Mouse (Mus musculus) ovary, postnatal 10 days (tissue): Measurements from ENCODE around the gene Nploc4.
"Not testable (repeated sequence)": the region's sequence is repeated elsewhere in the genome, so short reads cannot be mapped to it uniquely, and the experiment has no call there.

Experiments
- DNase-seq: peaks from one replicate; pipeline ENCODE4 v3.0.0; 2022; ENCODE audit warnings: low spot score

The Nploc4 gene

GRCm38 (mm10) chr11:120442765-120443280 is 5.3 kb upstream of the Nploc4 start:
- no peak for DNase-seq

- no peak for DNase-seq
Measured at GRCm38 (mm10) chr11:120442344-120442743, 4.8 kb upstream of the Nploc4 start, which contains the start of gene Tspan10. Gene Tspan10 (plus strand): TSS chr11:120442644.

GRCm38 (mm10) chr11:120437857-120438385 is 413 bp upstream of the Nploc4 start:
- no peak for DNase-seq

- no peak for DNase-seq
Measured at GRCm38 (mm10) chr11:120426727-120427126, 10.8 kb downstream of the Nploc4 start.

- peak; percentile 27 for DNase-seq
Measured at GRCm38 (mm10) chr11:120423569-120424295, 13.8 kb downstream of the Nploc4 start.

- no peak for DNase-seq
Measured at GRCm38 (mm10) chr11:120422651-120423568, 14.6 kb downstream of the Nploc4 start.

- DNase-seq, result no peak
Measured at GRCm38 (mm10) chr11:120418592-120418991, 18.9 kb downstream of the Nploc4 start.

GRCm38 (mm10) chr11:120417852-120418251 is 19.7 kb downstream of the Nploc4 start:
- DNase-seq, result no peak

GRCm38 (mm10) chr11:120413621-120414020 is 23.9 kb downstream of the Nploc4 start:
- DNase-seq, result not testable (repeated sequence)

- no peak for DNase-seq
Measured at GRCm38 (mm10) chr11:120406445-120406844, 31.1 kb downstream of the Nploc4 start.

GRCm38 (mm10) chr11:120405867-120406266 is 31.6 kb downstream of the Nploc4 start:
- no peak for DNase-seq

GRCm38 (mm10) chr11:120404814-120405213 is 32.7 kb downstream of the Nploc4 start:
- no peak for DNase-seq

- no peak for DNase-seq
Measured at GRCm38 (mm10) chr11:120399319-120399718, 38.2 kb downstream of the Nploc4 start.

- DNase-seq, result no peak
Measured at GRCm38 (mm10) chr11:120397602-120398001, 39.9 kb downstream of the Nploc4 start.

- no peak for DNase-seq
Measured at GRCm38 (mm10) chr11:120395661-120396060, 41.8 kb downstream of the Nploc4 start.

- no peak for DNase-seq
Measured at GRCm38 (mm10) chr11:120388580-120388979, 48.9 kb downstream of the Nploc4 start.

- DNase-seq, result no peak
Measured at GRCm38 (mm10) chr11:120387157-120387556, 50.4 kb downstream of the Nploc4 start.

GRCm38 (mm10) chr11:120386632-120387031 is 50.9 kb downstream of the Nploc4 start:
- no peak for DNase-seq

GRCm38 (mm10) chr11:120382509-120382908 is 55.0 kb downstream of the Nploc4 start:
- no peak for DNase-seq

- DNase-seq, result no peak
Measured at GRCm38 (mm10) chr11:120381157-120381556, 56.4 kb downstream of the Nploc4 start.

- no peak for DNase-seq
Measured at GRCm38 (mm10) chr11:120380271-120380670, 57.2 kb downstream of the Nploc4 start.
